Mouse (Mus musculus) embryonic fibroblast, embryonic 13.5 days (primary cell): ENCODE data around the gene Ncaph. TPM values are rescaled to one million over a fixed set of nuclear protein-coding genes. Genes with fewer than 3 reads are reported as not detected.
"Not testable (repeated sequence)": the region's sequence is repeated elsewhere in the genome, so short reads cannot be mapped to it uniquely, and the experiment has no call there.

Experiments used
- H3K27ac ChIP-seq: 2 replicates; pipeline ENCODE4 v1.5.1; 2012; ENCODE audit warnings: low read length, control low read depth, inconsistent platforms; ENCODE audit not compliant: insufficient read depth
- H3K4me1 ChIP-seq: 2 replicates; pipeline ENCODE4 v1.6.1; 2011; ENCODE audit warnings: low read length; ENCODE audit not compliant: control insufficient read depth, insufficient read depth
- H3K4me3 ChIP-seq: 2 replicates; pipeline ENCODE4 v1.5.1; 2011; ENCODE audit warnings: mild to moderate bottlenecking, control low read depth, low read length; ENCODE audit not compliant: insufficient read depth
- CTCF ChIP-seq: IDR thresholded peaks from 2 replicates; pipeline ENCODE4 v1.5.1; 2011; ENCODE audit warnings: mild to moderate bottlenecking, control low read depth, low read length, moderate library complexity, borderline replicate concordance; ENCODE audit not compliant: insufficient read depth
- POLR2A ChIP-seq: IDR thresholded peaks from 2 replicates; pipeline ENCODE4 v1.6.1; 2011; ENCODE audit warnings: low read depth, mild to moderate bottlenecking, control low read depth, low read length, moderate library complexity
- polyA plus RNA-seq: library from polyadenylated mRNA; stranded (reverse); fragments of >200 nt; gene quantifications from 2 replicates; pipeline ENCODE4 v1.2.4, GENCODE M21; 2011; ENCODE audit warnings: low read depth; ENCODE audit not compliant: missing spikeins, insufficient read length

Ncaph gene
- 25.7 and 38.2 TPM in 2 replicates for polyA plus RNA-seq

- peak within 1 kb of the TSS; percentile 73 for H3K27ac ChIP-seq
- H3K4me3 ChIP-seq = peak within 1 kb of the TSS; percentile 54
- no peaks in the 10 kb centered on the region for H3K4me1 ChIP-seq
- no peak for TF ChIP-seq CTCF
- peak; percentile 95 for TF ChIP-seq POLR2A
Observed at GRCm38 (mm10) chr2:127133621-127134461, at the start of gene Ncaph. Ncaph (minus strand) TSS chr2:127133954.

GRCm38 (mm10) chr2:127182598-127183381 lies 49.0 kb upstream of the Ncaph start:
- TF ChIP-seq CTCF = no peak
- TF ChIP-seq POLR2A = peak; percentile 54
- Histone ChIP-seq H3K4me3 (peak overlapping the region; percentile 53), H3K4me1 (no peaks in the 10 kb centered on the region), H3K27ac (no peak overlapping the region)

GRCm38 (mm10) chr2:127166261-127166660 lies 32.5 kb upstream of the Ncaph start:
- H3K27ac ChIP-seq = not testable (repeated sequence)

GRCm38 (mm10) chr2:127165675-127166074 lies 31.9 kb upstream of the Ncaph start:
- H3K4me3 ChIP-seq = no peak overlapping the region
- H3K27ac ChIP-seq = no peak overlapping the region
- H3K4me1 ChIP-seq = no peaks in the 10 kb centered on the region
- TF ChIP-seq POLR2A = no peak
- no peak for TF ChIP-seq CTCF

More at GRCm38 (mm10) chr2:127166261-127166660, 32.5 kb upstream of the Ncaph start:
- not testable (repeated sequence) for H3K4me3 ChIP-seq, H3K4me1 ChIP-seq

GRCm38 (mm10) chr2:127145699-127146098 lies 11.9 kb upstream of the Ncaph start:
- Histone ChIP-seq H3K27ac (no peak overlapping the region), H3K4me3 (no peak overlapping the region), H3K4me1 (0 out of 2 replicates have a peak, but pooled peaks cover 2% of the 10 kb centered on the region)
- no peak for TF ChIP-seq POLR2A

- H3K27ac ChIP-seq = no peak within 1 kb of the TSS
- H3K4me1 ChIP-seq = 0 out of 2 replicates have a peak, but pooled peaks cover 2% of the 10 kb centered on the region
- TF ChIP-seq POLR2A = peak; percentile 91
- no peak for TF ChIP-seq CTCF
Observed at GRCm38 (mm10) chr2:127143158-127144063, 9.7 kb upstream of the Ncaph start, which contains the start of gene Itpripl1. Itpripl1 (minus strand) TSS chr2:127143442.

GRCm38 (mm10) chr2:127142577-127143157 lies 8.9 kb upstream of the Ncaph start:
- Histone ChIP-seq H3K4me3 (peak overlapping the region; percentile 69), H3K27ac (no peak overlapping the region), H3K4me1 (0 out of 2 replicates have a peak, but pooled peaks cover 2% of the 10 kb centered on the region)
- no peak for TF ChIP-seq POLR2A
- no peak for TF ChIP-seq CTCF

More at GRCm38 (mm10) chr2:127143158-127144063, 9.7 kb upstream of the Ncaph start, which contains the start of gene Itpripl1:
- H3K4me3 ChIP-seq = peak within 1 kb of the TSS; percentile 69

- H3K4me1 ChIP-seq = 0 out of 2 replicates have a peak, but pooled peaks cover 2% of the 10 kb centered on the region
- H3K4me3 ChIP-seq = no peak overlapping the region
- TF ChIP-seq POLR2A (no peak), CTCF (no peak)
- no peak overlapping the region for H3K27ac ChIP-seq
Observed at GRCm38 (mm10) chr2:127142031-127142430, 8.3 kb upstream of the Ncaph start.

- no peak for TF ChIP-seq CTCF
- no peak for TF ChIP-seq POLR2A
- Histone ChIP-seq H3K4me1 (0 out of 2 replicates have a peak, but pooled peaks cover 2% of the 10 kb centered on the region), H3K4me3 (no peak overlapping the region), H3K27ac (no peak overlapping the region)
Observed at GRCm38 (mm10) chr2:127140011-127140410, 6.3 kb upstream of the Ncaph start.
